Mouse (Mus musculus): ENCODE measurements around the gene Pate2.
"Not testable (repeated sequence)": the region's sequence is repeated elsewhere in the genome, so short reads cannot be mapped to it uniquely, and the experiment has no call there.

Pate2 gene

GRCm38 (mm10) chr9:35558257-35559008 lies 11.7 kb upstream of the Pate2 start, which contains the start of the genes Ddx25 and Pus3:
Gene Ddx25 (minus strand): TSS chr9:35558528.
Gene Pus3 (plus strand): TSS chr9:35558595.
- peak; percentile 51 for DNase-seq (ENCODE audit: low spot score)

DNA sequence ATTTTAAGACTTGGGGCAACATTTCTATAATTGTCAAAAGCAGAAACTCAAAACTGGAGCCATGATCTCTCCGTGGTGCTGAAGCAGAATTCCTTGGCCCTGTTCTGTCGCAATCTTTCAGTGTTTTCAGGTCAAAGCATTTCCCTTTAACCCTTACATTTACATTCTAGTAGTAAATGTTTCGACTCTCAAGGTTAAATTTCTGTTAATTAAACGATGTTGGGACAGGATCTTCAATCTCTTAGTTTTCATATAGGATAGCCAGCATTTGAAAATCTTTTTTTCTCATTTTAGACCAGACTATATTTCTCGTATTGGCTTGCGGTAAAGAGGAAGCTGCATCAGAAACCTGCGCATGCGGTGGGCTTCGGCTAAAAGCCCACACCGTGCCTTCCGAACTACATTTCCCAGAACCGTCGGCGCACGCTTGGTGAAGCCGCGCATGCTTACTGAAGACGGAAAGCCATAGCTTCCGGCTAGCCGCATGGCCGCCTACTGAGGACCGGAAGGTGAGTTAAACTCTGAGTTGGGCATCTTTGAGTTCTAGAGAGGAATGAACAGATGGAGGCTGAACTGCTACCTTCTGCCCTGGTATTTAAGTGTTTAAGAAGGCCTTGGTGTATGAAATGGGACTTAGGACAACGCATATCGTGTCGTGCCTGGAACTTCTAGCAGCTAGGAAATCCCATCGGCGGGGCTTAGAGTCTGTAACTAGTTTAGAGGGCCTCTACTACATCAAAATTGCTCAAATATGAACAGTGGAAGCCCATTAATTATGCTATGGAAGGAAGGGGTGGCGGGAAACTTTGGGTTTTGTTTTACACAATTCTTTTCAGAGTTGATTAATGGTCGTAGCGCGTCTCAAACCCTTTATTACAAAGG lies 10.8 kb upstream of the Pate2 start:
- peak; percentile 72 for DNase-seq (ENCODE audit: low spot score)

DNA sequence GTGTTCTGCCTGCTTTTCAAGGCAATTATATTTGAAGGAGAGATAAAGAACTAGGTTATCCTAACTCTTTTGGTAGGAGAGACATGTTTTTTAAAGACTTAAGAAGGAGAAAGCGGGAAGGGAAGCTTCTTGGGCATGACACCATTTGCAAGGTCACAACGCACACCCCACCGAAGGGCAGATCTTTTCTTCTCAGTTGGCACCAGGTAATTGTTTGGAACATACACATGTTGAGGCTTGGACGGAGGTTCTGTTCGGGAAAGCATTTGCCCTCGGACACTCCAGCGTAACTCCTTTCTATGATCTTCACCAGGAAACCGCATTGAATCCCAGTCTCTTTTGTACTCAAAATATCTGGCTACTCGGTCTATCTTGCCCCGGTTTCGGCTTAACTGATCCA lies 9.0 kb upstream of the Pate2 start:
- no peak for DNase-seq (ENCODE audit: low spot score)

GRCm38 (mm10) chr9:35561583-35561982 lies 8.5 kb upstream of the Pate2 start:
- DNase-seq (ENCODE audit: low spot score), result no peak

DNA sequence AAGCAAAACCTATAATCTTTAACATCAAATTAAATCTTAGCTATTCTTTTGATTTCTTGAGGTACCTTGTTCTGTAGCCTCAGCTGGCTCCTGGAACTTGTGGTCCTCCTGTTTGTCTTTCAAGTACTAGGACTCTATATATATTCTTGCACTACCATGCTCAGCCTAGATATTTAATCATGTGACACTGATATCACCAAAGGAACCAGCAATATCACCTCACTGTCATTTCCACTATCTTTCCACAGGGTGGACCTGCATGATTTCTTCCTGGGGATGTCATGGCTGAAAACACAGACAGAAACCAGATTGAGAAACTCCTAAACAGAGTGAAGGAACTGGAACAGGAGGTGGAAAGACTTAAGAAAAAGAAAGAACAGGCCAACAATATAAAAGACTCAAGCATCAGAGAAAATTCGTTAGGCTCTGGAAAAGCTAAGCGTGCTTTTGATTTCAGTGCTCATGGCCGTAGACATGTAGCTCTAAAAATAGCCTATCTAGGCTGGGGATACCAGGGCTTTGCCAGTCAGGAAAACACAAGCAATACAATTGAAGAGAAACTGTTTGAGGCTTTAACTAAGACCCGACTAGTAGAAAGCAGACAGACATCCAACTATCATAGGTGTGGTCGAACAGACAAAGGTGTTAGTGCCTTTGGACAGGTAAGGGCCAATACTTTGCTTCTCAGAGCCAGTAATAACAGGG lies 5.4 kb upstream of the Pate2 start:
- DNase-seq (ENCODE audit: low spot score), result no peak

GRCm38 (mm10) chr9:35567995-35568394 lies 2.1 kb upstream of the Pate2 start:
- no peak for DNase-seq (ENCODE audit: low spot score)

DNA sequence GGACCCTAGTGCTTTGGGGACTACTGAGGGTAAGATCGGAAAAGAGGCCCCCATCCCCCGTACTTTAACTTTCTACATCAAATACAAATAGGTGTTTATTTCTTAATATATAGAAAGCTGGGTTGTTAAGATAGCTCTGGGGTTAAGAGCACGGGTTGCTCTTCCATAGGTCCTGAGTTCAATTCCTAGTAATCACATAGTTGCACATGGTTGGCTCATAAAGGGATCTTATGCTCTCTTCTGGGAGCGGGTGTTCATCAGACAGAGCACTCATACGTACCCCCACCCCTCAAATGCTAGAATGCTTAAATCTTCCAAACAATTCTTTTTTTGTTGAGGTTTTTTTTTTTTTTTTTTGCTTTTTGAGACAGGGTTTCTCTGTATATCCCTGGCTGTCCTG lies 579 bp downstream of the Pate2 start:
- DNase-seq (ENCODE audit: low spot score), result no peak

GRCm38 (mm10) chr9:35574416-35574815 lies 4.3 kb downstream of the Pate2 start:
- no peak for DNase-seq (ENCODE audit: low spot score)

GRCm38 (mm10) chr9:35587674-35588073 lies 17.6 kb downstream of the Pate2 start:
- DNase-seq (ENCODE audit: low spot score), result no peak

GRCm38 (mm10) chr9:35592903-35593302 lies 22.8 kb downstream of the Pate2 start:
- DNase-seq (ENCODE audit: low spot score), result no peak

DNA sequence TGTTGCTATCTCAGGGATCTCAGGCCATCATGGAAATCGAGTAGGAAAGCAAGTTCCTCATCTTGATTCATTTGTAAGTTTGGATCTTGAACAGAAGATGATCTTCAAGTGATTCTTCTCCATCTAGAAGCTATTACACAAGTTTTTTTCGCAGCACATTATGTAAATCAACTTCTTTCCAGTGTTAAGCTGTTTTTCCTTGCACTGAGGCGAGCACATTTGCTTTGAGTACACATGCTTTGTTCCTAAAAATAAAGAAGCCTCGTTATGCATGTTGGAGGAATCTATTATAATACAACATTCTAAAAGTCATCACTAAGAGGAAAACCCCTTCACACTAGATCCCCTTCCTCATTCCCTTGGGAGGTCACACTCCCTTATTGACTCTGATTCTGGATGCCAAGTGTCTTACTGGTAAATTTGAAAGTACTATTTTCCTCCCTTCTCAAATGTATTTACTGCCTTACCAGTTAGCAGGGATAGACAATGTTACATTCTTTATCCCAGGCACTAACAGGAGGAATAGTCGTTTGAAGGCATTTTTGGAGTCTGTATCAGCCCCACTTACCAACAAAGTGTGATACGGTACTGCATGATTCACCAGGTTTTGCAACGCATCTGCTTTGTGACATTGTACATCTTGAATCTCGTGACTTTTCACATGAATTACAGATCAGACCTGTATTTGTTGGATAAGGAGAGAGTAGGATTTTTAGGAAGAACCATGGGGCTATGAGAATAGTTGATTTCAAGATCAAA lies 37.7 kb downstream of the Pate2 start:
- DNase-seq (ENCODE audit: low spot score), result peak; percentile 13

- no peak for DNase-seq (ENCODE audit: low spot score)
These were observed 41.8 kb downstream of the Pate2 start, which contains the start of gene Pate4 for GRCm38 (mm10) chr9:35611841-35612240. Gene Pate4 (minus strand): TSS chr9:35611941.

- no peak for DNase-seq (ENCODE audit: low spot score)
These were observed 43.9 kb downstream of the Pate2 start for GRCm38 (mm10) chr9:35614005-35614404.

DNA sequence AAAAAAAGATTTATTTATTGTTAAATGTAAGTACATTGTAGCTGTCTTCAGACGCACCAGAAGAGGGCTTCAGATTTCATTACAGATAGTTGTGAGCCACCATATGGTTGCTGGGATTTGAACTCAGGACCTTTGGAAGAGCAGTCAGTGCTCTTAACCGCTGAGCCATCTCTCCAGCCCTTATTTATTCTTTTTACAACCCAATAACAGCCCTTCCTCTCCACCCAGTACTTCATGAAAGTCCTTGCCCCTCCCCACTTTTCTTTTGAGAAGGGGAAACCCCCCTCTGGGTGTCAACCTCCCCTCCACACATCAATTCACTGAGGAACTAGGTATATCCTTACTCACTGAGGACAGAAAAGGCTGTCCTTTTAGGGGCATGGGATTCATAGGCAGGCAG lies 46.7 kb downstream of the Pate2 start:
- DNase-seq (ENCODE audit: low spot score), result not testable (repeated sequence)

DNA sequence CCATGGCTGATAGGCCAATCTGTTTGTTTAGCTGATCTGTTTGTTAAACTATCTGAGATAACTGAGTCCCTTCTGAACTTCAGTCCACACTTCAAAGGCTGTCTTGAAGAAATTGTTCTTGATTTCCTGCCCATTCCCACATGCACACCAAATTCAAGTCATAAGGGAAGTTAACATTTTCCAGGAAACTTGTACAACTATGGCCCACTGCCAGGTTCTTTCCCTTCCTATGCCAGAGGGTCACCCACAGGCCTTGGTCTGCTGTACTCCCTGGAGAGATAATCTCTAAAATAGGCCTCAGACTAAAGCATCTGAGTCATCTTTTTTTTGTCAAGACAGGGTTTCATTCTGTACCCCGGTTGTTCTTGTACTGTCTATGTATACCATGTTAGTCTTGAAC lies 62.9 kb downstream of the Pate2 start:
- no peak for DNase-seq (ENCODE audit: low spot score)

DNA sequence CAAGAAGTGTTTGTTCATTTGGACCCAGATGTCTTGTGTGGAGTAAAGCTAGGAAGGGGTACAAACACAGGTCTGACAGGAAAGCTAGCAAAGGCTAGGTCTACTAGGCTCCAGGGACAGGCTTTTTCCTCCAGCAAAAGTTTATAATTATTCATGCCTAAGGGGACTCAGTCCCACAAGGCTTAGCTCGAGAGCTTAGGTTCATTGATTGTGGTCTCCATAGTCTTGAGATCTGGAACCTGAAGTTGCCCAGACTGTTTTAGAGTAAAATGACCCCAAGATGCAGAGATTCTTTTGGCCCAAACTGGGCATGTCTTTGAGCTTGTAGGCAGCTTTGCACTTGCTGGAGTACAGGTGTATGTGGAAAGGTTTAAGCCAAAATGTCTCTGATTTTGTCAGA lies 78.0 kb downstream of the Pate2 start, which contains the start of gene Pate3:
Gene Pate3 (minus strand): TSS at position 101 of the 400 bp plus-strand sequence.
- no peak for DNase-seq (ENCODE audit: low spot score)

GRCm38 (mm10) chr9:35673557-35673956 lies 103.5 kb downstream of the Pate2 start:
- no peak for DNase-seq (ENCODE audit: low spot score)

DNA sequence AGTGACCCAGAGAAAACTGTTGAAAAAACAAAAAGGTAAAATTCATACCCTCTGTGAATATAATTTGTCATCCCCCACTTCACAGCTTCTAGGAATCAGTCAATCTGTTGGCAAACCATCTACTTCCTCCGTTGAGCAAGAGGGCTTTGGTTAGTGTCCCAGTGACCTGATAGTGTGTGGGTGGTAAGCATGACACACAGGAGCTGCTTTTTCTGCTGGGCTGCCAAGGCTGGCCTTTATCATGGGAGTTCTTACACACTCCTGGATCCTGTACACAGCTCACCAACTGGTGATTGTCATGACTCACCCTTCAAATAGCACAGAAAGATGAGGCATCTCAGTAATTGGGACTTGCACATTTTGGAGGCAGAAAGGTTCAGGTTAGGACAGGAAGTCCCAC lies 116.9 kb downstream of the Pate2 start, which contains the start of gene Pate1:
Gene Pate1 (minus strand): TSS at position 378 of the 400 bp plus-strand sequence.
- no peak for DNase-seq (ENCODE audit: low spot score)

DNA sequence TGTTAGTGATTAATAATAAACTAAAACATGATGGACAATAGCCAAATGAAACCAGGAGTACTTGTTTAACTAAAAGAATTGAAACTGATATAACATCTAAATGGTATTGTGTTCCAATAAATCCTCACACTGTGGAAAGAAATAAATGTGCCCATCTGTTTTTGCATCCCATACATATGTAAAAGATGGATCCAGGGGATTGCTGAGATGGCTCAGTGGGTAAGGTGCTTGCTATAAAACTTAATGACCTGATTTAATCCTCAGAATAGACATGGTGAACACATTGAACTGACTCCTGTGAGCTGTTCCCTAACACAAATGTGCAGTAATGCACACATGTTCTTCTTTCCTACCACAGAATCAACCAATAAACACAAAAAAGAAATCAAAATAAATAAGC lies 121.8 kb downstream of the Pate2 start:
- DNase-seq (ENCODE audit: low spot score), result no peak

GRCm38 (mm10) chr9:35707265-35707664 lies 137.2 kb downstream of the Pate2 start:
- DNase-seq (ENCODE audit: low spot score), result no peak
